Mouse (Mus musculus) cerebellum, adult 2 months (tissue): Measurements from ENCODE around the gene Gas6.

Experiments used
- CTCF ChIP-seq: fragments of 200-500 bp; IDR thresholded peaks from 2 replicates; pipeline ENCODE4 v1.5.1; 2011; ENCODE audit warnings: low read depth, mild to moderate bottlenecking, control low read depth, low read length, moderate library complexity, borderline replicate concordance; ENCODE audit not compliant: insufficient read depth
- POLR2A ChIP-seq: fragments of 200-500 bp; IDR thresholded peaks from 2 replicates; pipeline ENCODE4 v1.6.1; 2011; ENCODE audit warnings: low read length, control low read depth, borderline replicate concordance; ENCODE audit not compliant: insufficient read depth

- TF ChIP-seq CTCF = no peak
- TF ChIP-seq POLR2A = no peak
These were observed 66.9 kb downstream of the Gas6 start for GRCm38 (mm10) chr8:13427351-13427750.
